Mouse (Mus musculus) mesoderm, embryonic 11.5 days (tissue): ENCODE data around the gene Pgap2.

Source experiments
- DNase-seq: peaks from one replicate; pipeline ENCODE4 v3.0.0-alpha.2; 2012; ENCODE audit warnings: low read depth, low spot score

The Pgap2 gene

GRCm38 (mm10) chr7:102266401-102267042, 56.5 kb downstream of the Pgap2 start:
- no peak for DNase-seq

- peak; percentile 95 for DNase-seq
Measured at GRCm38 (mm10) chr7:102267113-102267579, 57.1 kb downstream of the Pgap2 start.

GRCm38 (mm10) chr7:102267601-102268394, 57.8 kb downstream of the Pgap2 start, which contains the start of gene Stim1:
Stim1 (plus strand) TSS chr7:102267806.
- DNase-seq, result peak; percentile 55

GRCm38 (mm10) chr7:102268395-102268748, 58.4 kb downstream of the Pgap2 start:
- no peak for DNase-seq

GRCm38 (mm10) chr7:102272422-102272948, 62.5 kb downstream of the Pgap2 start:
- no peak for DNase-seq

- no peak for DNase-seq
Measured at GRCm38 (mm10) chr7:102281403-102281802, 71.4 kb downstream of the Pgap2 start.

- DNase-seq, result no peak
Measured at GRCm38 (mm10) chr7:102282261-102282660, 72.3 kb downstream of the Pgap2 start.
